In the genomic region with DNA sequence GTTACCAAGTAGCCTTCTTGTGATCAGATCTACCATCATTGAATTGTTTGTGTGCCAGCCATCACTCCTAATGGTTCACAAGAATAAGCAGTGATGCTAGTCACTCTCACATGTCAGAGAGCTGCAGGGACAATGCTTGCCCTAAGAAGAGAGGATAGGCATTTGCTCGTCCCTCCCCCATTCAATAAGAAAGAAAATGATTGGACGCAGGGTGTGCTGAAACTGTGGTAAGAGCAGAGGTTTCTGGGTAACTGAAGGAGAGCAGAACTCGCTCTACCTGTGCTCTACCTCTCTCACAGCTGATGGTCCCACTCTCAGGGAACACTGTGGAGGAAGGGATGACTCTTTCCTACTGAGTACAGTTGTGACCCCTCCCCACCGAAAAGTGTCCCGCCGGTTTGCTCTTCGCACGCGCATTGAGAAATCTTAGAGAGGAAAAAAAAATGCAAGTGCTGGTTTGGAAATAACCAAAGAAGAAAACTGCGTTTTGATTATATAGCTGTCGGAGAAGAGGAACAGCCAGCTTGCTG, we compare ENCODE assay signal across 10 mouse cellular contexts. TPM values are rescaled to one million over a fixed set of nuclear protein-coding genes. Genes with fewer than 3 reads are reported as not detected.
DNase-seq lines count a peak whose midpoint lies in the region; ATAC-seq and TF ChIP-seq lines count a peak whose summit lies in the region.
"Had no signal": no experiment of that assay in that cellular context is flagged by ENCODE, and none has a peak within 500 bp of the region (broad histone marks: within the 10 kb centered on the region; RNA-seq: fewer than 3 reads in every experiment).

No protein-coding gene starts in this region.

- ATAC-seq in heart, embryonic 13.5 days (ENCODE audit: extremely low read depth, insufficient number of reproducible peaks, low FRiP score, low TSS enrichment): no peak
- no peak for ATAC-seq in embryonic facial prominence, embryonic 15.5 days (ENCODE audit: insufficient number of reproducible peaks, low FRiP score, low TSS enrichment, low read depth)
- ATAC-seq in liver, embryonic 15.5 days (ENCODE audit: insufficient read depth): no peak

- H3K4me2 ChIP-seq in heart, embryonic 13.5 days: peak overlapping the region; percentile 52
- peak overlapping the region; percentile 36 for H3K4me2 ChIP-seq in embryonic facial prominence, embryonic 15.5 days (replicated peaks)
- peak overlapping the region; percentile 36; the same call in 1 of the 2 replicates for H3K4me2 ChIP-seq in liver, embryonic 15.5 days

- peaks cover 54% of the 10 kb centered on the region for H3K4me1 ChIP-seq in heart, embryonic 13.5 days
- H3K4me1 ChIP-seq in E14TG2a.4 (replicated peaks; ENCODE audit: low read depth, low read length): peaks cover 90% of the 10 kb centered on the region
- peaks cover 8% of the 10 kb centered on the region for H3K4me1 ChIP-seq in embryonic facial prominence, embryonic 15.5 days
- H3K4me1 ChIP-seq in liver, embryonic 15.5 days (replicated peaks): no peaks in the 10 kb centered on the region

- H3K27me3 ChIP-seq in heart, embryonic 13.5 days (replicated peaks): peaks cover 18% of the 10 kb centered on the region
- H3K27me3 ChIP-seq in E14TG2a.4 (ENCODE audit: insufficient read depth, low read length): no peaks in the 10 kb centered on the region; the same call in 1 of the 2 replicates
- 0 out of 2 replicates have a peak, but pooled peaks cover 6% of the 10 kb centered on the region for H3K27me3 ChIP-seq in embryonic facial prominence, embryonic 15.5 days
- H3K27me3 ChIP-seq in liver, embryonic 15.5 days: peaks cover 6% of the 10 kb centered on the region; the same call in 1 of the 2 replicates

- H3K4me3 ChIP-seq in heart, embryonic 13.5 days: peak overlapping the region; percentile 21
- peak overlapping the region; percentile 54 for H3K4me3 ChIP-seq in E14TG2a.4 (replicated peaks; ENCODE audit: low read length)
- H3K4me3 ChIP-seq in embryonic facial prominence, embryonic 15.5 days (replicated peaks): peak overlapping the region; percentile 23
- no peak overlapping the region for H3K4me3 ChIP-seq in liver, embryonic 15.5 days (replicated peaks)

- H3K9me3 ChIP-seq in heart, embryonic 13.5 days: no peaks in the 10 kb centered on the region
- no peaks in the 10 kb centered on the region for H3K9me3 ChIP-seq in E14TG2a.4 (ENCODE audit: low read length)
- H3K9me3 ChIP-seq in embryonic facial prominence, embryonic 15.5 days (replicated peaks): no peaks in the 10 kb centered on the region
- no peaks in the 10 kb centered on the region for H3K9me3 ChIP-seq in liver, embryonic 15.5 days (replicated peaks)

- intact Hi-C loops in left cerebral cortex, postnatal 14 days (cut with DNase I): no loop called here

- H3K36me3 ChIP-seq in heart, embryonic 13.5 days: no peaks in the 10 kb centered on the region
- H3K36me3 ChIP-seq in E14TG2a.4 (ENCODE audit: insufficient read depth, low read length): peaks cover 7% of the 10 kb centered on the region
- H3K36me3 ChIP-seq in embryonic facial prominence, embryonic 15.5 days: no peaks in the 10 kb centered on the region
- H3K36me3 ChIP-seq in liver, embryonic 15.5 days (replicated peaks): no peaks in the 10 kb centered on the region

- no peak overlapping the region for H3K27ac ChIP-seq in heart, embryonic 13.5 days (replicated peaks)
- 0 out of 2 replicates have a peak overlapping the region, but pooled peaks have one; percentile 17 for H3K27ac ChIP-seq in embryonic facial prominence, embryonic 15.5 days (replicated peaks)
- no peak overlapping the region for H3K27ac ChIP-seq in liver, embryonic 15.5 days (replicated peaks)
- H3K27ac ChIP-seq: macrophage had no signal

- no peak for DNase-seq in heart, adult 11 months
- no peak for DNase-seq in testis, postnatal 10 days (ENCODE audit: low spot score)
- DNase-seq in cerebellum, adult 11-12 months: no peak
- DNase-seq in left cerebral cortex, postnatal 14 days (ENCODE audit: low spot score in 2 of 2): no peak
- DNase-seq: embryo, embryonic 11 days had no signal

- H3K9ac ChIP-seq in heart, embryonic 13.5 days: peak overlapping the region; percentile 1; the same call in 1 of the 2 replicates
- H3K9ac ChIP-seq in embryonic facial prominence, embryonic 15.5 days: no peak overlapping the region
- H3K9ac ChIP-seq in liver, embryonic 15.5 days: no peak overlapping the region

- no peak for TF ChIP-seq CTCF in E14TG2a.4 (conservative IDR thresholded peaks at IDR 0.05; ENCODE audit: low read length)

- 24% methylated on average over 11 of the region's 11 CpGs for WGBS in heart, embryonic 13.5 days
- 35% methylated on average over 11 of the region's 11 CpGs for WGBS in embryonic facial prominence, embryonic 15.5 days
- WGBS in liver, embryonic 15.5 days (ENCODE audit: insufficient replicate concordance): 28% methylated on average over 11 of the region's 11 CpGs

RNA-seq across cellular contexts. Expression of a gene that starts 25.2 kb away (rescaled TPM):
- polyA plus RNA-seq in heart, embryonic 13.5 days (2015; fragmentation: Nextera tagmentation; extraction: Ambion mirVana): 30.6 and 32.6 TPM in 2 replicates
- 22.2 and 25.0 TPM in 2 replicates for polyA plus RNA-seq in embryonic facial prominence, embryonic 15.5 days (2015; fragmentation: Nextera tagmentation; extraction: Ambion mirVana)
- 3.4 and 3.6 TPM in 2 replicates for polyA plus RNA-seq in liver, embryonic 15.5 days (2015; fragmentation: Nextera tagmentation; extraction: Ambion mirVana)
- 1 to 10 TPM; 6.1 to 7.2 TPM for total RNA-seq in left cerebral cortex, postnatal 14 days (2021)
